Mouse (Mus musculus): ENCODE measurements at regions not wholly inside any gene's neighbourhood (a gene's known extent, or its start where the extent isn't known, plus 50 kb on each side); places are given as distances from the start of the nearest gene placed in this dataset.

- TF ChIP-seq CTCF (conservative IDR thresholded peaks at IDR 0.05; ENCODE audit: insufficient read depth, insufficient read length, low read depth, low read length) (no peak), POLR2A (IDR thresholded peaks at IDR 0.05; ENCODE audit: low read depth, low read length) (no peak)
Observed at GRCm38 (mm10) chr9:76695547-76695946, 128.6 kb upstream of the Fam83b start.

Data from kidney, adult 2 months (tissue).